Mouse (Mus musculus) right cerebral cortex, adult 18-20 months (tissue): ENCODE results near the gene Upk1a.

Experiments used
- DNase-seq: peaks from one replicate; pipeline ENCODE4 v3.0.0; 2022; ENCODE audit warnings: mixed read lengths

Upk1a gene

DNA sequence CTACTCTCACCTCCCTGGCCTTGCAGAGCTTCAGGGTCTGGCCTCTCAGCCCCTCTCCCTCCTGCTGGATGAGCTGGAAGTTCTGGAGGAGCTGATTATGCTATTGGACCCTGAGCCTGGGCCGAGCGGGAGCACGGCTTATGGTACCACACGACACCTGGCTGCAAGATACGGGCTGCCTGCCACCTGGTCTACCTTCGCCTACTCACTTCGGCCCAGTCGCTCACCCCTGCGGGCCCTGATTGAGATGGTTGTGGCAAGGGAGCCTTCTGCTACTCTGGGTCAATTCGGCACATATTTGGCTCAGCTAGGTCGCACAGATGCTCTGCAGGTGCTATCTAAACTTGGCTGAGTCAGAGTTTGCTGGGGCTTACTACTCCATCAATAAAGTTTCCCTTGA, 45.1 kb downstream of the Upk1a start:
- DNase-seq: no peak

DNA sequence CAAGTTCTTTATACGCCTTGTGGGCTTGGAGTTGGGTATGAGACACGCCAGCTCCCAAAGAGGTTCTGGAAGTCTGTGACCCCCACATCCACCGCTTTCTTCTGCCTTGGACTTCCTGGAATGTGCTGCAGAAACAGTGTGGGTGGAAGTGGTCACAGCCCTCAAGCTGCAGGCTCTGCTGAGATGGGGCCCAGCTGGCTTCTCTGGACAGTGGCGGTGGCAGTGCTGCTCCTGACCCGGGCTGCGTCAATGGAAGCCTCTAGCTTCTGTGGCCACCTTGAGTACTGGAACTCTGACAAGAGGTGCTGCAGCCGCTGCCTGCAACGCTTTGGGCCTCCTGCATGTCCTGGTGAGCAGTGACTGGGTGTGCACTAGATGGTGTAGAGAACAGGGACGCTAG, 46.6 kb downstream of the Upk1a start:
- no peak for DNase-seq

DNA sequence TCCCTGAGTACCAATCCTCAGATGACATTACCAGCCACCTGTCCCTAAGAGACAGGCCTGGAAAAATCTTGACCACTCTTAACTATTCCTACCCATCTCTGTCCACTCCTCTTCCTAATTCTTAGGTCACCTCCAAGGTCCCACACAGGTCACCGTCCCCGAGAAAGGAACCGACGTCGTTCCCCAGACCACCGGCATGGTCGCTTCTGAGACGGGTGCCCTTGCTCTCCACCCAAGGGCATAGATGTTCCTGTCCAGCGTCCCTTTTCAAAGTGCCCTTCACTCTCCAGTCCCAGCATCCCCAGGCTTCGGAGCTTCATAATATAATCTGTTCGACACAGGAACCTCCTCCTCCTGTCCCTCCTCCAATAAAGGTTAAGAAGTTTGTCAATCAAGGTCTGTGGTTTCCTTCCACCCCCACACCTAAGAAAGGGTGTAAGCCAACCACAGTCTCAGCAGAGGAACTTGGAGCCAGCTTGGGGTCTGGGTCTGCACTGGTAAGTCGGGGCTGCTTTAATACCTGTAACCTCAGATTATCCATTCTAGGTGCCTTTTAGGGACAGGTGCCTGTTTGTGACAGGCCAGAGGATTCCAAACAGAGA, 47.6 kb downstream of the Upk1a start, which contains the start of gene Igflr1:
Gene Igflr1 (plus strand): TSS at position 458 of the 602 bp plus-strand sequence.
- DNase-seq: no peak

DNA sequence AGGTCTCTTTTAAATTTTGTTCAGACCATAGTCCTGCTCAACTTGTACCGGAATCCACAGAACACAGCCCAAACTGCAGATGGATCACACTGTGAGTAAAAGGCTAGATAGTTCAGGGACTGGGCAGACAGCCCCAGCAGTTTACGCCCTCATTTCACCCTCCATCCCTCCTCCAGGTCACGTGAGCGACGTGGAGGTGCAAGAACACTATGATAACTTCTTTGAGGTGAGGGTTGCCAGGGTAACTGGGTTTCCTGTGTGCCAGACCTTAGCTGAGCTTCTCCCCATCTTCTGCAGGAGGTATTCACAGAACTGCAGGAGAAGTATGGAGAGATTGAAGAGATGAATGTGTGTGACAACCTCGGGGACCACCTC, 48.8 kb downstream of the Upk1a start:
- DNase-seq: no peak

DNA sequence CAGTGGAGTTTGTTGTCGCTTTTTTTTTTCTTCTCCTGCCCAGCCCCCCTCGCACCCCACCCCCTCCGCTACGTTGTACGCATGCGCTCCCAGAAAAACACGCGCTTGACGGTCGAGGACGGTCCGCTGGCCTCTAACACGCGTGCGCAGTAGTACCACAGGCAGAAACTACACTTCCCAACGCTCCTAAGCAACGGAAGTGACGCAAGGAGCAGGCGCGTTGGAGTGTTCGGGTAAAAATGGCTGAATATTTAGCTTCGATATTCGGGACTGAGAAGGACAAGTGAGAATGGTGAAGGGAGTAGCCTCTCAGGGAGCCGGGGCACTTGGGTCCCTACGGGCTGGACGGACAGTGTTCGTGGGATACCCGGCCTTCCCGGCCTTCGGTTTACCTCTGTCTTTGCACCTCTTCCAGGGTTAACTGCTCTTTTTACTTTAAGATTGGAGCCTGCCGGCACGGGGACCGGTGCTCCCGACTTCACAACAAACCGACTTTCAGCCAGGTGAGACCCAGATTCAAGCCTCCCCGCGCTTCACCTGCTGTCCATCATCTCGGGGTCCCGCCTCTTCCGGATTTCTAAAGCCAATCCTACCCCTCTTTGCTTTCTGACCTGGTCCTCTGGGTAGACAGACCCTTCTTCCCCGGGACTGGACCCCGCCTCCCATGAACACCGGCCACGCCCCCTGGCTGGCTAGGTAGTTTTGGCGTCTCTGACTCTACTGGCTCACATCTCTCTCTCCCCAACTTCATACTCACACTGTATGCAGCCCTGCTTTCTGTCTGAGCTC, 49.3 kb downstream of the Upk1a start, which contains the start of the genes U2af1l4, Gm49396 and Psenen:
Gene U2af1l4 (plus strand): TSS at position 185 of the 789 bp plus-strand sequence.
Gene Gm49396 (plus strand): TSS at position 228 of the 789 bp plus-strand sequence.
Gene Psenen (minus strand): TSS at position 511 of the 789 bp plus-strand sequence.
- DNase-seq: peak; percentile 97

DNA sequence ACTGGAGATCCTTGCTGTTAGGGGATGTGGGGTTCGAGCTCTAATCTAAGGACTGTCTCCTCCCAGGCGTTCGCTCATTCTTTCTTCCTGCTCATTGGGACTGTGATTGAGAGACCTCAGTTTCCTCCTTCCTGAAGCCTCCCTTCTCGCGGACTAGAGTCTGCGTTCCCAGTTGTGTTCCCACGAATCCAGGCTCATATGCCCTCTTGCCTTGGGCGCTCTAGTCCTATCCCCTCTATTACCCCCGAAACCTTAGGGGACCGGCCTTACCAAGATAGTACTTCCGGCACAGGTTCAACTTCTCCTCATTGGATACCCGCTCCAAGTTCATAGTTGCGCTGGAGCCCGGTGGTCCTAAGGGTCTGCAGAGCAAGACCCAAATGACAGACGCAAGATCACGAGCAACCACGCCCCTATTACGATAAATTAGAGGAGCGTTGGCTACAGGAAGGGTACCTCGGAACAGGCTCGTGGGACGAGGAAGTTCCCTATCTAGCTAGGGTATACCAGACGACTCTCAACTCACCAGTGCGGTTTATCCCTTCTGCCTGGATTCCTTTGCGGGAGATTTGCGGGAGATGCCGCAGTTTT, 50.0 kb downstream of the Upk1a start:
- DNase-seq: peak; percentile 37

DNA sequence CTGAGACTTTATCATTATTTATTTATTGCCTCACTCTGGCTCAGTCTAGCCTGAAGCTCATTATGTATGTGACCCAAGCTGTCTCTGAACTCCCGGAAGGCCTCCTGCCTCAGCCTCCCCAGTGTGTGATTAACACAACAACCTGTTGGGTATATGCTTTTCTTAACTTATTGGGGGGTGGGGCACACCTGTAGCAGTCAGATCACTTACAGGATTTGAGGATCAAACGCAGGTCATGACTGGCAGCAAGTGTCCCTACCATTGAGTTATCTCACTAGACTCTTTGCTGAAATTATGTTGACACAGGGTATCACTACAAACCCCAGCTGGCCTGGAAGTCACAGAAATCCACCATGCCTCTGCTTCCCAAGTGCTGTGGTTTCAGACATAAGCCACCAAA, 52.4 kb downstream of the Upk1a start:
- no peak for DNase-seq

DNA sequence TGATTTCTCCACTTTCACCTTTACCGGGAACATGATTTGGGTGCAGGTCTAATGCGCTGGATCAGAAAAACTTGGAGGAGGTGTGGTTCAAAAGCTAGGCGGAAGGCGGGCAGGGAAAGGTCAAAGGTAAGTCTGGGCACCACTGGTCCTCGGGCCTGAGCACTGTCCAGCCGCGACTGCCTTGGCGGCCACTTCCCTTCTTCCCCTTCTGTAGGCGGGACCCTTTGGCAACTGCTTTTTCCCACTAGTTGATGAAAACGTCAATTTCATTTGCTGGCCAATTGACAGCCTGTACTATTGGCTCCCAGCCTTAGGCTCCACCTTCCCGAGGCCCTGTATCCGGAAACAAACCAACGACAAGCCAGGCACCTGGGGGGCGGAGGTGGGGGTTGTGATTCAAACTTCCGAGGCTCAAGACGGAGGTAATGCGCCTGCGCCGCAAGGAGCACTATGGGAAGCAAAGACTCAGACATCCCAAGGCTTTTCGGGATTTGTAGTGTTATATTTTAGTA, 53.1 kb downstream of the Upk1a start, which contains the start of gene Lin37:
Gene Lin37 (minus strand): TSS at position 396 of the 512 bp plus-strand sequence.
- DNase-seq: peak; percentile 99

DNA sequence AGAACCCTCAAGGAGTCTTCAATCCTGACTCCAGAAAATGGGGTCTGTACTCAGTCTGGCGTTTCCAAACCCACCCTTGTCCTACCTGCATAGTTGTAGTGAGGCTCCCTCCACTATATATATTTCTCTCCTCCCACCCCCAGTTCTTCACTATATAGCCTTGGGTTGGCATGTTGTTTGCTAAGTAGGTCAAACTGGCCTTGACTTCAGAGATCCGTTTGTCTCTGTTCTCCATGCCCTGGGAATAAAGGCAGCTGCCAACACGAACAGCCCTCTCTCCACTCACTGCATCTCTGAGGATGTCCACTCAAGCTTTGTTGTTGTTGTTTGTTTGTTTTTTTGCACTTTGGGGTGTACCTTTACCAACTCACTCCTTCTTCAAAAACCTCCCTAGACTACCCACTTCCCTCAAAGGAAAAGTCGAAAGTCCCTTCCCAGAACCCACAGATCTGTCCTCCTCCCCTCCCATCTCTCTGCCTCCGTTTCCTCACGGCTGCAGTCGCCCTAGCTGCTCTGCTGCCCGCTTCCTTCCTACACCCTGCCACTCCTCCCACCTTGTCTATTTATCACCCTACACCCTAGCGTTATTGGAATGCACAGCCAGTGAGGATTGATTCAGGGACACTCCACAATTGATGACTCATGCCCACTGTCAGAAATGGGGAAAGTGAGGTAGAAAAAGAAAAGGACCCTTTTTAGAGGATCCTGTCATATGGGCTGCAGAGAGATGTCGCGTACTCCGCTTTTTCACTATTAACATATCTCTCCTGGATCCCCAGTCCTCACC, 53.8 kb downstream of the Upk1a start:
- DNase-seq: no peak

DNA sequence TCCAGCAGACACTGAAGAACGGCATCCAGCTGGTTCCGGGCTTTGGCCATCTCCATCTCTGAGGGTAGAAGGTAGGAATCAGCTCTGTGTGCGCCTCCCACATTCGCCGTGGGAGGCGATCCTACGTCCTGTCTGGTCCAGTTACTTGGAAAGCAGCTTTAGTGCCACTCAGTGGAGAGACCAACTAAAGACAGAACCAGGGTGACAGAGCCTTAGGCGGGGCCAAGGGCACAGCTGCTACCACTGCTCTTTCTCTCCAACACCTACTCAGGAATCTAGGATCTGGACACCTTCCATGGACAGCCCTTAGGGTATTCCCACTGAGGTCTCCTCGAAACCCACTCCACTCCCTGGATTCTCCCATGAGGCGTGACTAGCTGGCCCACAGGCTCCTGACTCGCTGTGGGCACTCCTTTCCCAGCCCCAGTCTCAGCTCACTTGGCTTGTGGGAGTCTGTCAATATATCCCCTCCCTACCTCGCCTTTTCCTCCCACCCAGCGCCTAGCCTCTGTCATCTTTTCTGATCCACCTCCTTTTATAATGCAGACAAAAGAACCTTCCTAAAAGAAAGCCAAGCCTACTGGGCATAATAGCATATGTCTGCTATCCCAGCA, 54.6 kb downstream of the Upk1a start:
- no peak for DNase-seq

DNA sequence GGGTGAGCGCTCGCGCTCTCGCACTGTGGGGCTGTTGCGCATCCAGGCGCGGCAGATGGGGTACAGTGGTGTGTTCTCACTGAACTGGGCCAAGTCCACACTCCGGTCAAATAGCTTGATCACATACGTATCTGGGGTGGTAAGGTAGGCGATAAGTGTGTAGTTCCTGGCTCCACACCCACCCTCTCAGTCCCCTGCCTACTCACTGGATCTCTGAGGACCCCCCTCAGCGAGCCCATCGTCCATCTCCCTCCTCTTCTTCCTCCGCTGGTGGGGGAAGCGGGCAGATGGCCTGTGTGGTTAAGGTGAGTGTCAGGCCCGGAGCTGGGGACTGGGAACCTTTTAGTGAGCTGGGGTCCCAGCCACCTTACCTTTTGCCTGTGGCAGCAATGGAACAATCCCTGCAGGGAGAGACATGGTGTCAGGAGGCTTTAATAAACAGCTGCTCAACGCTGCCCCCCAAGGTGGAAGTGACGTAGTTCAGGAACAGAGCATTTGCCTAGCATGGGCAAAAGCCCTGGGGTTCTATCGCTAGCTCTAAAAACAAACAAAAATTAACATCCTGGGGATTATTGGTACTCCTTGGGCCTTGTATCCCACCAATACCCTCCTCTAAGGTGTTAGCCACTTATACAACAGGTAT, 55.6 kb downstream of the Upk1a start:
- no peak for DNase-seq

DNA sequence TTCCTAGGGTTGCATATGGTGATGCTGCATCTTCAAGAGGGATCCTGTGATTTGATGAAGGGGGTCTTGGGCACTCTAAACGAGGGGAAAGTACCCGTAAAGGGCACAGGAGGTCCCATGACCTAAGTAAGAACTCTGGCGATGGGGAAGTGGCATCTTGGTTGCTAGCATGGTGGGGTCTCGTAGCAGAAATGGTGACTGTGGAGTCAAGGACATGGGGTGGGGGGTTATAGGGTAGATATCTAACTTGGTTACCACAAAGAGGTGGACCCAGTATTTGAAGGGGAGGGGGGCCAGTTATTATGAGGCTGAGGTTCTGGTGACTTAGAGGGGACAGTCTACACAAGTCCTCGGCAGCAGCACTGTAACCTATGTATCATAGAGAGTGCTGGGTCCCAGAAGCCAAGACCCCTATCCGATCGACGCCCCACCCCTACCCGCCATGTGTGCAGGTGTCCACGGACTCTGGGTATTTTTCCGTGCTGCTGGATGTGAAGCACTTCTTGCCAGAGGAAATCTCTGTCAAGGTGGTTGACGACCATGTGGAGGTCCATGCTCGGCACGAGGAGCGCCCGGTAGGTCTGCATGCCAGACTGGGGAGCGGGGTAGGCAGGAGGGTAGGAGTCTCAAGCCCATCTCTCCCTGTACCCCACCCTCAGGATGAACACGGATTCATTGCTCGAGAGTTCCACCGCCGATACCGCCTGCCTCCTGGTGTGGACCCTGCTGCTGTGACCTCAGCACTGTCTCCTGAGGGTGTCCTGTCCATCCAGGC, 58.6 kb downstream of the Upk1a start:
- DNase-seq: no peak
